Mouse (Mus musculus): Measurements from ENCODE around the gene Stx8. TPM values are rescaled to one million over a fixed set of nuclear protein-coding genes. Genes with fewer than 3 reads are reported as not detected.

Gene Stx8
- polyA plus RNA-seq, 2 experiments, result 23.3 to 65.3 TPM

GRCm38 (mm10) chr11:68159867-68160266 lies 193.9 kb downstream of the Stx8 start:
- Histone ChIP-seq H3K9me3 (ENCODE audit: control insufficient read depth, low read length) (0 out of 2 replicates have a peak, but pooled peaks cover 3% of the 10 kb centered on the region), H3K4me1 (ENCODE audit: control insufficient read depth, insufficient read depth, low read length) (no peaks in the 10 kb centered on the region), H3K4me3 (replicated peaks; ENCODE audit: low read length) (no peak overlapping the region), H3K27ac (replicated peaks; ENCODE audit: low read depth, low read length) (no peak overlapping the region), H3K4me2 (replicated peaks; ENCODE audit: low read depth, low read length, severe bottlenecking) (no peak overlapping the region), H3K27me3 (ENCODE audit: control insufficient read depth, insufficient read depth, low read length) (no peaks in the 10 kb centered on the region), H3K9ac (ENCODE audit: low read depth, low read length, severe bottlenecking) (no peak overlapping the region), H3K36me3 (ENCODE audit: control insufficient read depth, insufficient read depth, low read length) (no peaks in the 10 kb centered on the region)
- ATAC-seq (ENCODE audit: low FRiP score, low read depth) (no peak), DNase-seq (ENCODE audit: low spot score) (no peak)
- no peak for TF ChIP-seq POLR2A (IDR thresholded peaks at IDR 0.05; ENCODE audit: borderline replicate concordance, extremely low read depth, insufficient read depth, insufficient read length)
- WGBS, result 83% methylated on average over 4 of the region's 4 CpGs

- Histone ChIP-seq H3K27me3 (ENCODE audit: control insufficient read depth, insufficient read depth, low read length) (no peaks in the 10 kb centered on the region), H3K27ac (replicated peaks; ENCODE audit: low read depth, low read length) (no peak overlapping the region), H3K4me2 (replicated peaks; ENCODE audit: low read depth, low read length, severe bottlenecking) (no peak overlapping the region), H3K9me3 (ENCODE audit: control insufficient read depth, low read length) (0 out of 2 replicates have a peak, but pooled peaks cover 3% of the 10 kb centered on the region), H3K4me3 (replicated peaks; ENCODE audit: low read length) (no peak overlapping the region), H3K36me3 (ENCODE audit: control insufficient read depth, insufficient read depth, low read length) (no peaks in the 10 kb centered on the region), H3K4me1 (ENCODE audit: control insufficient read depth, insufficient read depth, low read length) (no peaks in the 10 kb centered on the region), H3K9ac (ENCODE audit: low read depth, low read length, severe bottlenecking) (no peak overlapping the region)
- 77% methylated on average over 5 of the region's 5 CpGs for WGBS
- ATAC-seq (ENCODE audit: low FRiP score, low read depth) (no peak), DNase-seq (ENCODE audit: low spot score) (no peak)
- no peak for TF ChIP-seq POLR2A (IDR thresholded peaks at IDR 0.05; ENCODE audit: borderline replicate concordance, extremely low read depth, insufficient read depth, insufficient read length)
Measured at GRCm38 (mm10) chr11:68164408-68164807, 198.4 kb downstream of the Stx8 start.

DNA sequence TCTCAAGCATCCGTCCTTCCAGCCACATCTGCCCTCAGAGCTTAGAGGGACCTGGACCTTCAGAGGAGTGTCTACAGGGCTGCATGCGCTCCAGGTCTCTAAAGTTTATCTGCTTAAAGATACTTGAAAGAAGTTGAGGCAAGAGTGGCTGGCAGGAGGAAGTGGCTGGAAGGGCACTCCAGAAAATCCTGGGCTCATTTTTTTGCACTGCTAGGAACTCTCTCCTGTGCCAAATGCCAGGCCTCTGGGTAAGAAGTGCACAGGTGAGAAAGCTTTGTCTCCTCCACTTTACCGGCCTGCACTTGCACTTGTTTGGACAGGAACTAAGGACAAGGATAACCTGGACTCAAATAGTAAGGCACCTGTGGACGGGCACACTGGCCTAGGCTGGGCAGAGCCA lies 202.4 kb downstream of the Stx8 start:
- no peak overlapping the region for H3K4me3 ChIP-seq (replicated peaks; ENCODE audit: low read length)
- H3K27me3 ChIP-seq (ENCODE audit: control insufficient read depth, insufficient read depth, low read length), result no peaks in the 10 kb centered on the region
- no peak overlapping the region for H3K4me2 ChIP-seq (replicated peaks; ENCODE audit: low read depth, low read length, severe bottlenecking)
- WGBS, result 70% methylated on average over 4 of the region's 4 CpGs
- peaks cover 2% of the 10 kb centered on the region; the same call in 1 of the 2 replicates for H3K4me1 ChIP-seq (ENCODE audit: control insufficient read depth, insufficient read depth, low read length)
- no peak for ATAC-seq (ENCODE audit: low FRiP score, low read depth)
- no peak overlapping the region for H3K9ac ChIP-seq (ENCODE audit: low read depth, low read length, severe bottlenecking)
- DNase-seq (ENCODE audit: low spot score), result no peak
- H3K36me3 ChIP-seq (ENCODE audit: control insufficient read depth, insufficient read depth, low read length), result no peaks in the 10 kb centered on the region
- H3K9me3 ChIP-seq (ENCODE audit: control insufficient read depth, low read length), result no peaks in the 10 kb centered on the region
- TF ChIP-seq POLR2A (IDR thresholded peaks at IDR 0.05; ENCODE audit: borderline replicate concordance, extremely low read depth, insufficient read depth, insufficient read length), result no peak
- no peak overlapping the region for H3K27ac ChIP-seq (replicated peaks; ENCODE audit: low read depth, low read length)

GRCm38 (mm10) chr11:68171973-68172647 lies 206.1 kb downstream of the Stx8 start:
- Histone ChIP-seq H3K4me3 (replicated peaks; ENCODE audit: low read length) (no peak overlapping the region), H3K4me1 (ENCODE audit: control insufficient read depth, insufficient read depth, low read length) (peaks cover 7% of the 10 kb centered on the region; the same call in 1 of the 2 replicates)
- 87% methylated on average over 7 of the region's 7 CpGs for whole genome bisulfite sequencing

GRCm38 (mm10) chr11:68172648-68173045 lies 206.7 kb downstream of the Stx8 start:
- ATAC-seq (ENCODE audit: low FRiP score, low read depth) (no peak), DNase-seq (ENCODE audit: low spot score) (no peak)
- Histone ChIP-seq H3K4me3 (replicated peaks; ENCODE audit: low read length) (no peak overlapping the region), H3K36me3 (ENCODE audit: control insufficient read depth, insufficient read depth, low read length) (no peaks in the 10 kb centered on the region), H3K9ac (ENCODE audit: low read depth, low read length, severe bottlenecking) (no peak overlapping the region), H3K27ac (replicated peaks; ENCODE audit: low read depth, low read length) (no peak overlapping the region), H3K9me3 (ENCODE audit: control insufficient read depth, low read length) (no peaks in the 10 kb centered on the region), H3K4me2 (replicated peaks; ENCODE audit: low read depth, low read length, severe bottlenecking) (no peak overlapping the region), H3K4me1 (ENCODE audit: control insufficient read depth, insufficient read depth, low read length) (peaks cover 7% of the 10 kb centered on the region; the same call in 1 of the 2 replicates), H3K27me3 (ENCODE audit: control insufficient read depth, insufficient read depth, low read length) (no peaks in the 10 kb centered on the region)
- TF ChIP-seq POLR2A (IDR thresholded peaks at IDR 0.05; ENCODE audit: borderline replicate concordance, extremely low read depth, insufficient read depth, insufficient read length), result no peak
- 67% methylated on average over 4 of the region's 4 CpGs for WGBS

More at GRCm38 (mm10) chr11:68171973-68172647, 206.1 kb downstream of the Stx8 start:
- no peak overlapping the region for H3K9ac ChIP-seq (ENCODE audit: low read depth, low read length, severe bottlenecking)
- H3K27ac ChIP-seq (replicated peaks; ENCODE audit: low read depth, low read length), result no peak overlapping the region
- no peak for DNase-seq (ENCODE audit: low spot score)
- ATAC-seq (ENCODE audit: low FRiP score, low read depth), result no peak
- no peaks in the 10 kb centered on the region for H3K36me3 ChIP-seq (ENCODE audit: control insufficient read depth, insufficient read depth, low read length)
- no peak overlapping the region for H3K4me2 ChIP-seq (replicated peaks; ENCODE audit: low read depth, low read length, severe bottlenecking)
- H3K9me3 ChIP-seq (ENCODE audit: control insufficient read depth, low read length), result no peaks in the 10 kb centered on the region
- TF ChIP-seq POLR2A (IDR thresholded peaks at IDR 0.05; ENCODE audit: borderline replicate concordance, extremely low read depth, insufficient read depth, insufficient read length), result no peak
- no peaks in the 10 kb centered on the region for H3K27me3 ChIP-seq (ENCODE audit: control insufficient read depth, insufficient read depth, low read length)
